Mouse (Mus musculus) embryonic facial prominence, embryonic 12.5 days (tissue): ENCODE measurements around the gene Btbd9. TPM values are rescaled to one million over a fixed set of nuclear protein-coding genes. Genes with fewer than 3 reads are reported as not detected.

ENCODE experiments used
- ATAC-seq: fragments of 200-750 bp; cut with Nextera tagmentation; 2 replicates; pipeline ENCODE4 v1.8.0; 2017; ENCODE audit not compliant: insufficient number of reproducible peaks, insufficient read depth, low FRiP score, low TSS enrichment
- H3K27ac ChIP-seq: fragments of 300-500 bp; sonication (generic); 2 replicates; pipeline ENCODE4 v1.5.1; 2016; ENCODE audit warnings: mild to moderate bottlenecking
- H3K27me3 ChIP-seq: fragments of 300-500 bp; sonication (generic); 2 replicates; pipeline ENCODE4 v1.6.1; 2016; ENCODE audit warnings: mild to moderate bottlenecking, moderate library complexity
- H3K36me3 ChIP-seq: fragments of 300-500 bp; sonication (generic); 2 replicates; pipeline ENCODE4 v1.6.1; 2016; ENCODE audit warnings: mild to moderate bottlenecking
- H3K4me1 ChIP-seq: fragments of 300-500 bp; sonication (generic); 2 replicates; pipeline ENCODE4 v1.6.1; 2016
- H3K4me2 ChIP-seq: fragments of 300-500 bp; sonication (generic); replicated peaks from 2 replicates; pipeline ENCODE4 v1.6.1; 2016; ENCODE audit warnings: mild to moderate bottlenecking, moderate library complexity
- H3K4me3 ChIP-seq: fragments of 300-500 bp; sonication (generic); 2 replicates; pipeline ENCODE4 v1.5.1; 2016; ENCODE audit warnings: mild to moderate bottlenecking
- H3K9ac ChIP-seq: fragments of 300-500 bp; sonication (generic); 2 replicates; pipeline ENCODE4 v1.6.1; 2016; ENCODE audit warnings: mild to moderate bottlenecking, moderate library complexity
- H3K9me3 ChIP-seq: fragments of 300-500 bp; sonication (generic); 2 replicates; pipeline ENCODE4 v1.6.1; 2016; ENCODE audit warnings: mild to moderate bottlenecking, moderate library complexity
- WGBS: fragments of 180-500 bp; shearing (Covaris S2); methylation state at CpG from one replicate; pipeline ENCODE4 v1.1.7; 2016; 5-methylcytosine and 5-hydroxymethylcytosine counted together
- polyA plus RNA-seq: library from polyadenylated mRNA; unstranded; fragments of >200 nt; fragmentation: Nextera tagmentation; extraction: Ambion mirVana; gene quantifications from 2 replicates; pipeline ENCODE4 v1.2.1, GENCODE M21; 2016

Btbd9 gene
- polyA plus RNA-seq, 1 experiment from 2014 or later = 71.6 TPM

DNA sequence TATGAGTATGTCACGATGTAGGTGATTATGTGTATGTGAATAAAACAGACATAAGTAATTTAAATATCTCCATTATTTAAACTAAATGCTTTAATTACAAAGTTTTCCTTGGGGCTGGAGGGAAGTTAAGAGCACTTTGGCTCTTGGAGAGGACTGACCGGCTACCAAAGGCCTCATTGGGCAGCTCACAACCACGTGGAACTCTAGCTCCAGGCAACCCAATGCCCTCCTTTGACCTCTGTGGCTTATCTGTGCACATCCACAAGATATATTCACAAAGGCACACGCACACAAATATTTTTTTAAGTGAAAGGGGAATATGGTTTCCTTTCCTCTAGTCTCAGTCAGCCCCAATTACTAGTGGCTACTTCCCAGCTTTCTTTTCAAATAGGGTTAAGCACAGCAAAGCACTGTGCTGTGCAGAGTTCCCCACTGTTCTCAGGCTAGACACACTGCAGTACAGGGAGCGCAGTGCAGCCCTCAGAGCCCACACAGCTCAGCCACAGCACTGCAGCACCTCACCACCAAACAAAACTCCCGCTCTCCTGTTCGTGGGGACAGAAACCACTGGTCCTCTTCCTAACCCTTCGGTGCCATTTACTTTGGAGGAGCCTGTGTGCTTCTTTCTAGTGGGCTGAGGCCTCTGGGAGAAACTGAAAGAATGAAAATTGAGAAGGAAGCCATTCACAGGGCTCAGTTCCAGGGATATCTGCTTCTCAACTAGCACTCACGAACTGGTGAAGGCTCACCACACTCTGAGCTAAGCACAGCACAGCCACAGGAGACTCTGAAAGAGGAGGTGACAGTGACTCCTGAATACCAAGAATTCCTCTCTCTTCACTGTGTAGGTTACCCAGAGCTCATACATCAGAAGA, 26.2 kb downstream of the Btbd9 start:
- peaks cover 21% of the 10 kb centered on the region for H3K4me1 ChIP-seq
- no peaks in the 10 kb centered on the region for H3K27me3 ChIP-seq
- H3K4me3 ChIP-seq = no peak overlapping the region
- no peaks in the 10 kb centered on the region for H3K9me3 ChIP-seq
- 41% methylated on average over 9 of the region's 9 CpGs for WGBS
- peak overlapping the region; percentile 37; the same call in 1 of the 2 replicates for H3K27ac ChIP-seq
- H3K4me2 ChIP-seq = no peak overlapping the region
- no peak overlapping the region for H3K9ac ChIP-seq
- ATAC-seq = no peak
- H3K36me3 ChIP-seq = no peaks in the 10 kb centered on the region

DNA sequence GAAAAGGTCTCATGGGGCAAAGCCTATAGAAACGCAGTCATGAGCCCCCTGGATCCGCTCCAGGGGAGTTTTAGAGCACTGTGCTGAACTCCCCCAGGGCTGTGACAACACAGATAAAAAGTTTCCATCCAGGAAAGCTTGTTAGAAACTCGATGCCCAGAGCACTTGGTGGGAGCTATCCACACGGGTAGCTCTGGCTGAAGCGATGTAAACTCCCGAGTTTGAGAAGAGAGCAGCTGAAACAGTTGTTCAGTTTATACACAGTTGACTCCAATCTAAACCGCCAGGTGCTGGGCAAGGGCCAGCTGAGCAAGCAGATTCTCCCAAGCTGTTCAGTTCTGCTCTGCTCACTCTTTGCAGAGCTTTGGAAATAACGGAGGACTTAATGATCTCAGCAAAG, 37.2 kb downstream of the Btbd9 start:
- Histone ChIP-seq H3K27ac (0 out of 2 replicates have a peak overlapping the region, but pooled peaks have one; percentile 46), H3K9me3 (no peaks in the 10 kb centered on the region), H3K4me3 (no peak overlapping the region), H3K27me3 (no peaks in the 10 kb centered on the region), H3K4me1 (peaks cover 12% of the 10 kb centered on the region), H3K36me3 (no peaks in the 10 kb centered on the region), H3K4me2 (no peak overlapping the region), H3K9ac (no peak overlapping the region)
- ATAC-seq = no peak
- WGBS = 37% methylated on average over 8 of the region's 8 CpGs

- ATAC-seq = no peak
Observed at GRCm38 (mm10) chr17:30536651-30537050, 39.6 kb downstream of the Btbd9 start.

DNA sequence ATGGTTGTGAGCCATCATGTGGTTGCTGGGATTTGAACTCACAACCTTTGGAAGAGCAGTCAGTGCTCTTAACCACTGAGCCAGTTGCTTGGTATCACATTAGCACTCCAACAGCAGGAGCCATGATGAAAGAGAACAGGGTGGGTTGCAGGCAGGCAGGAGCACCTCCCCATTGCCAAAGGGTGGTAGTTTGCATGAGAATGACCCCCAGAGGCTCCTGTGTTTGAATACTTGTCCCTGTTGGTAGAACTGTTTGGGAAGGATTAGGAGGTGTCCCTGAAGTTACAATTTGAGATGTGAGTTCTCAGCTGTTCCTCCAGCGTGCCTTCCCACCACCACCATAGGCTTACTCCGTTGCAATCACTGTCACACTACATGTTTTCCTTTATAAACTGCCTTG, 43.2 kb downstream of the Btbd9 start:
- no peaks in the 10 kb centered on the region for H3K27me3 ChIP-seq
- ATAC-seq = no peak
- no peak overlapping the region for H3K27ac ChIP-seq
- H3K36me3 ChIP-seq = no peaks in the 10 kb centered on the region
- H3K4me2 ChIP-seq = no peak overlapping the region
- peaks cover 11% of the 10 kb centered on the region; the same call in 1 of the 2 replicates for H3K4me1 ChIP-seq
- H3K4me3 ChIP-seq = no peak overlapping the region
- H3K9ac ChIP-seq = no peak overlapping the region
- WGBS = 96% methylated on average over 2 of the region's 2 CpGs
- H3K9me3 ChIP-seq = no peaks in the 10 kb centered on the region

More at GRCm38 (mm10) chr17:30536651-30537050, 39.6 kb downstream of the Btbd9 start:
- Histone ChIP-seq H3K27ac (no peak overlapping the region), H3K9me3 (no peaks in the 10 kb centered on the region), H3K4me2 (no peak overlapping the region), H3K9ac (no peak overlapping the region), H3K36me3 (no peaks in the 10 kb centered on the region), H3K4me3 (no peak overlapping the region), H3K27me3 (no peaks in the 10 kb centered on the region), H3K4me1 (peaks cover 12% of the 10 kb centered on the region)
- 73% methylated on average over 5 of the region's 5 CpGs for WGBS

- ATAC-seq = no peak
- 68% methylated on average over 4 of the region's 4 CpGs for WGBS
Observed at GRCm38 (mm10) chr17:30530542-30530940, 45.7 kb downstream of the Btbd9 start.

GRCm38 (mm10) chr17:30529632-30530541, 46.4 kb downstream of the Btbd9 start:
- WGBS = 69% methylated on average over 12 of the region's 12 CpGs
- ATAC-seq = no peak
- H3K27me3 ChIP-seq = no peaks in the 10 kb centered on the region
- no peak overlapping the region for H3K4me3 ChIP-seq
- peaks cover 5% of the 10 kb centered on the region; the same call in 1 of the 2 replicates for H3K36me3 ChIP-seq
- H3K9me3 ChIP-seq = no peaks in the 10 kb centered on the region
- H3K4me2 ChIP-seq = no peak overlapping the region
- H3K27ac ChIP-seq = 0 out of 2 replicates have a peak overlapping the region, but pooled peaks have one; percentile 11
- H3K9ac ChIP-seq = no peak overlapping the region
- H3K4me1 ChIP-seq = peaks cover 16% of the 10 kb centered on the region; the same call in 1 of the 2 replicates

More at GRCm38 (mm10) chr17:30530542-30530940, 45.7 kb downstream of the Btbd9 start:
- Histone ChIP-seq H3K36me3 (peaks cover 5% of the 10 kb centered on the region; the same call in 1 of the 2 replicates), H3K9ac (no peak overlapping the region), H3K9me3 (no peaks in the 10 kb centered on the region), H3K4me2 (no peak overlapping the region), H3K27me3 (no peaks in the 10 kb centered on the region), H3K27ac (no peak overlapping the region), H3K4me3 (no peak overlapping the region), H3K4me1 (peaks cover 15% of the 10 kb centered on the region; the same call in 1 of the 2 replicates)

DNA sequence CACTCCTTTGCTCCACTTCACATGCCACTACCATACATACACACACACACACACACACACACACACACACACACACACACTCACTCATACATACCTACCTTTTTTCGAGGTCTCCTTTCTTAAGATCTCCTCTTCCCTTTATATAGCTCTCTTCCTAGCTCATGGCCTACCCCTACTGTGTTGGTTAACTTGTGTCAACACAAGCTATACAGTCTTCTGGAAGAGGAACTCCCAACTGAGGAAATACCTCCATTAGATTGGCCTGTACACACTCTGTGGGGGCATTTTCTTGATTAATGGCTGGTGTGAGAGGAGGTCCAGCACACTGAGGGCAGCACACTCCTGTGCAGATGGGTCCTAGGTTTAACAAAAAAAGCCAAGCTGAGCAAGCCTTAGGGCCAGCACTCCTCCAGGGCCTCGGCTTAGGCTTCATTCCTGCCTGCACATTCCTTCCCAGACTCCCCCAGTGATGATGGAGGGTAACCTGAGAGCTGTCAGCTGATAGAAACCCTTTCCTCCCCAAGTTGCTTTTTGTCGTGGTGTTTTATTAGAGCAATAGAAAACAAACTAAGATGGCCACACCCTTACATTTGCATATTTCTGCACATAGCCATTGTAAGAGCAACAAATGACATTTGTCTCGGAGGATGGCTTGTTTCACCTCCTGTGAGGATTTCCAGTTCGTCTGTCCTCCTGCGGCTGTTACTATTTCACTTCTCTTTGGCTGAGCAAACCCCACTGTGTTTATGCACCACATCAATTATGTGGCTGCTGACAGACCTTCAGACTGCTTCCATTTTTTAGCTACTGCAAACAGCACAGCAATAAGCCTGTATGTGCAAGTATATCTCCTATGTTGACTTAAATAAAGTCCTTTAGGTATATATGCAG, 50.6 kb downstream of the Btbd9 start:
- 40% methylated on average over 6 of the region's 6 CpGs for WGBS
- peaks cover 11% of the 10 kb centered on the region for H3K36me3 ChIP-seq
- H3K27me3 ChIP-seq = no peaks in the 10 kb centered on the region
- peak overlapping the region; percentile 7; the same call in 1 of the 2 replicates for H3K27ac ChIP-seq
- H3K4me2 ChIP-seq = no peak overlapping the region
- no peak overlapping the region for H3K4me3 ChIP-seq
- H3K9me3 ChIP-seq = no peaks in the 10 kb centered on the region
- ATAC-seq = no peak
- H3K9ac ChIP-seq = no peak overlapping the region
- H3K4me1 ChIP-seq = peaks cover 16% of the 10 kb centered on the region; the same call in 1 of the 2 replicates

DNA sequence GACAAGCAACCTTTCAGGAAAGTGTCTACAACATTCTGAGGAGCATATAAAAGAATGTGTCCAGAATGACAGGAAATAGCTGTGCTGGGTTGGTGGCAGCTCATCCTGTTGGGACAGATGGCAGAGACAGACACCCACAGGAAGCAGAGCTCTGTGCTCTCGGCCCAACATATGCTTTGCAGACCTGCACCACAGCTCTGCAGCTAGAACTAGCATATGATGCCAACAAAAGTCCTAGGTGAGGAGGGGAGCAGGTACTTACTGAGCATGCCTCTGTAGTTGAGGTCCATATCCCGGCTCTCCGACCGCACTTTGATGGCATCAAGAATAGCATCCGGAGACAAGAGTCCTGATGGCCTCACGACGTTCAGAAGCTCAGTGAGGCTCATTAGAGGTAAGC, 51.8 kb downstream of the Btbd9 start:
- H3K9ac ChIP-seq = no peak overlapping the region
- H3K4me3 ChIP-seq = no peak overlapping the region
- 0 out of 2 replicates have a peak, but pooled peaks cover 5% of the 10 kb centered on the region for H3K4me1 ChIP-seq
- no peaks in the 10 kb centered on the region for H3K9me3 ChIP-seq
- no peak overlapping the region for H3K4me2 ChIP-seq
- no peak for ATAC-seq
- peaks cover 11% of the 10 kb centered on the region for H3K36me3 ChIP-seq
- WGBS = 86% methylated on average over 7 of the region's 7 CpGs
- H3K27me3 ChIP-seq = no peaks in the 10 kb centered on the region
- no peak overlapping the region for H3K27ac ChIP-seq

DNA sequence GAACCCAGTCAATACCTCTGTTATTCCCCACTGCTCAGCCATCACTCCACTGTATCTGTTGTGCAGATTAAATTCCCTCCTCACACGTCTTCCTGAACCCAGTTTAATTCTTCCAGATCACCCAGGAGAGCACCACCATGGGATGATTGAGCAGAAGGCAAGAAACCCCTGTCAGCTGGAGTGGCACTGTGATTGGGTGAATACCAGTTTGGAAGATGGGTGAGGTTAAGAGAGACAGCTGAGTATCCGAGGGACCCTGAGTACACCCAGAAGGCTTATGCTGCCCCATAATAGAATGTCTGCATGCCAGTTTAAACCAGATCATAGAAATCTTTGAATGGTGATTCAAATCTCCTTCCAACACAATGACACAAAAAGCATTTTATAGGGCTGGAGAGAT, 52.5 kb downstream of the Btbd9 start:
- Histone ChIP-seq H3K9me3 (no peaks in the 10 kb centered on the region), H3K27me3 (no peaks in the 10 kb centered on the region), H3K4me2 (no peak overlapping the region), H3K36me3 (peaks cover 11% of the 10 kb centered on the region), H3K9ac (no peak overlapping the region), H3K4me3 (no peak overlapping the region), H3K27ac (no peak overlapping the region), H3K4me1 (0 out of 2 replicates have a peak, but pooled peaks cover 5% of the 10 kb centered on the region)
- 82% methylated on average over 2 of the region's 2 CpGs for WGBS
- ATAC-seq = no peak

GRCm38 (mm10) chr17:30522406-30523078, 53.7 kb downstream of the Btbd9 start:
- WGBS = 94% methylated on average over 9 of the region's 9 CpGs
- no peaks in the 10 kb centered on the region for H3K27me3 ChIP-seq
- H3K9me3 ChIP-seq = no peaks in the 10 kb centered on the region
- peaks cover 11% of the 10 kb centered on the region for H3K36me3 ChIP-seq
- no peak overlapping the region for H3K4me3 ChIP-seq
- no peak for ATAC-seq
- 0 out of 2 replicates have a peak, but pooled peaks cover 5% of the 10 kb centered on the region for H3K4me1 ChIP-seq
- no peak overlapping the region for H3K4me2 ChIP-seq
- H3K9ac ChIP-seq = no peak overlapping the region
- no peak overlapping the region for H3K27ac ChIP-seq
